Mouse (Mus musculus): ENCODE results near the gene Olfr357. TPM values are rescaled to one million over a fixed set of nuclear protein-coding genes. Genes with fewer than 3 reads are reported as not detected.

Gene Olfr357
- not detected for total RNA-seq (2021)
- long read RNA-seq, experiment 1: 0 reads
- long read RNA-seq, experiment 2: 0 reads

GRCm38 (mm10) chr2:36993527-36993926, at the start of gene Olfr357:
Gene Olfr357 (plus strand): TSS chr2:36993827.
- intact Hi-C loops (cut with DNase I): no loop called here
- no peak for DNase-seq (ENCODE audit: low spot score in 2 of 2)

GRCm38 (mm10) chr2:36997030-36997429, 3.4 kb downstream of the Olfr357 start:
- DNase-seq (ENCODE audit: low spot score in 2 of 2): no peak
- intact Hi-C loops (cut with DNase I): no loop called here

- intact Hi-C loops (cut with DNase I): no loop called here
- DNase-seq (ENCODE audit: low spot score in 2 of 2): no peak
Measured at GRCm38 (mm10) chr2:37009235-37009634, 15.6 kb downstream of the Olfr357 start, which contains the start of gene Olfr358. Gene Olfr358 (minus strand): TSS chr2:37009335.

Other genes with a start within 250 kb of the Olfr357 start
- not detected for gene Olfr348, start 209.6 kb upstream of the Olfr357 start, total RNA-seq (2021)
- not detected for gene Olfr50, start 203.3 kb upstream of the Olfr357 start, total RNA-seq (2021)
- not detected for gene Olfr3, start 176.8 kb upstream of the Olfr357 start, total RNA-seq (2021)
- not detected for gene Olfr350, start 147.5 kb upstream of the Olfr357 start, total RNA-seq (2021)
- not detected for gene Olfr351, start 131.2 kb upstream of the Olfr357 start, total RNA-seq (2021)
- not detected for gene Olfr352, start 125.4 kb upstream of the Olfr357 start, total RNA-seq (2021)
- gene Olfr353, start 100.9 kb upstream of the Olfr357 start, total RNA-seq (2021): not detected
- under 1 TPM in 1 of 2 experiments, not detected in 1; 0.04 TPM for gene Olfr354, start 88.1 kb upstream of the Olfr357 start, total RNA-seq (2021)
- gene Olfr355, start 64.9 kb upstream of the Olfr357 start, total RNA-seq (2021): not detected
- gene Olfr356, start 56.7 kb upstream of the Olfr357 start, total RNA-seq (2021): not detected
- not detected for gene Olfr358, start 15.5 kb downstream of the Olfr357 start, total RNA-seq (2021)
- not detected for gene Olfr360, start 71.9 kb downstream of the Olfr357 start, total RNA-seq (2021)
- not detected for gene Olfr361, start 95.5 kb downstream of the Olfr357 start, total RNA-seq (2021)
- not detected for gene Olfr362, start 124.1 kb downstream of the Olfr357 start, total RNA-seq (2021)
- gene Olfr364-ps1, start 145.5 kb downstream of the Olfr357 start, total RNA-seq (2021): not detected
- gene Olfr365, start 194.4 kb downstream of the Olfr357 start, total RNA-seq (2021): not detected
- gene Olfr366, start 217.7 kb downstream of the Olfr357 start, total RNA-seq (2021): not detected